Mouse (Mus musculus) intestine, embryonic 16.5 days (tissue): Measurements from ENCODE around the gene BC030867. TPM values are rescaled to one million over a fixed set of nuclear protein-coding genes. Genes with fewer than 3 reads are reported as not detected.

Source experiments
- ATAC-seq: fragments of 200-750 bp; cut with Nextera tagmentation; 2 replicates; pipeline ENCODE4 v1.8.0; 2017; ENCODE audit warnings: moderate TSS enrichment, moderate library complexity
- H3K27ac ChIP-seq: fragments of 300-500 bp; sonication (generic); 2 replicates; pipeline ENCODE4 v1.5.1; 2014; ENCODE audit warnings: mild to moderate bottlenecking, low read length
- H3K27me3 ChIP-seq: fragments of 300-500 bp; sonication (generic); replicated peaks from 2 replicates; pipeline ENCODE4 v1.6.1; 2014; ENCODE audit warnings: low read length, control low read depth, mixed read lengths; ENCODE audit not compliant: control insufficient read depth, insufficient read depth
- H3K36me3 ChIP-seq: fragments of 300-500 bp; sonication (generic); 2 replicates; pipeline ENCODE4 v1.6.1; 2014; ENCODE audit warnings: low read length, control low read depth; ENCODE audit not compliant: control insufficient read depth, insufficient read depth
- H3K4me1 ChIP-seq: fragments of 300-500 bp; sonication (generic); 2 replicates; pipeline ENCODE4 v1.6.1; 2014; ENCODE audit warnings: low read length, control low read depth, mixed read lengths; ENCODE audit not compliant: control insufficient read depth, insufficient read depth
- H3K4me2 ChIP-seq: fragments of 300-500 bp; sonication (generic); 2 replicates; pipeline ENCODE4 v1.6.1; 2014; ENCODE audit warnings: low read depth, low read length, control low read depth
- H3K4me3 ChIP-seq: fragments of 300-500 bp; sonication (generic); 2 replicates; pipeline ENCODE4 v1.5.1; 2014; ENCODE audit warnings: mild to moderate bottlenecking, low read length
- H3K9ac ChIP-seq: fragments of 300-500 bp; sonication (generic); 2 replicates; pipeline ENCODE4 v1.6.1; 2014; ENCODE audit warnings: low read depth, low read length
- H3K9me3 ChIP-seq: fragments of 300-500 bp; sonication (generic); 2 replicates; pipeline ENCODE4 v1.6.1; 2016; ENCODE audit warnings: low read length, control low read depth; ENCODE audit not compliant: control insufficient read depth
- WGBS: fragments of 180-500 bp; shearing (Covaris S2); extraction: QIAGEN DNeasy Blood & Tissue Kit; methylation state at CpG from one replicate; pipeline ENCODE4 v1.1.7; 2014; 5-methylcytosine and 5-hydroxymethylcytosine counted together
- polyA plus RNA-seq: library from polyadenylated mRNA; unstranded; fragments of >200 nt; fragmentation: Nextera tagmentation; extraction: Ambion mirVana; gene quantifications from 2 replicates; pipeline ENCODE4 v1.2.1, GENCODE M21; 2015

The BC030867 gene
- polyA plus RNA-seq, 1 experiment from 2014 or later: 15.9 TPM

GRCm38 (mm10) chr11:102241874-102242273 is 6.8 kb upstream of the BC030867 start:
- WGBS: 51% methylated on average over 5 of the region's 5 CpGs
- no peaks in the 10 kb centered on the region for H3K36me3 ChIP-seq
- no peak overlapping the region for H3K4me2 ChIP-seq
- no peak for ATAC-seq
- H3K9me3 ChIP-seq: 0 out of 2 replicates have a peak, but pooled peaks cover 2% of the 10 kb centered on the region
- no peak overlapping the region for H3K4me3 ChIP-seq
- no peaks in the 10 kb centered on the region for H3K27me3 ChIP-seq
- no peak overlapping the region for H3K9ac ChIP-seq
- no peak overlapping the region for H3K27ac ChIP-seq
- peaks cover 18% of the 10 kb centered on the region for H3K4me1 ChIP-seq

GRCm38 (mm10) chr11:102244926-102245449 is 3.7 kb upstream of the BC030867 start:
- Histone ChIP-seq H3K9ac (peak overlapping the region; percentile 66), H3K9me3 (0 out of 2 replicates have a peak, but pooled peaks cover 2% of the 10 kb centered on the region), H3K36me3 (no peaks in the 10 kb centered on the region), H3K4me1 (peaks cover 25% of the 10 kb centered on the region), H3K27ac (peak overlapping the region; percentile 77), H3K4me3 (peak overlapping the region; percentile 43), H3K27me3 (no peaks in the 10 kb centered on the region), H3K4me2 (peak overlapping the region; percentile 88)
- peak; percentile 72 for ATAC-seq
- WGBS: under 1% methylated on average over 32 of the region's 32 CpGs

GRCm38 (mm10) chr11:102245581-102246272 is 3.0 kb upstream of the BC030867 start:
- Histone ChIP-seq H3K36me3 (no peaks in the 10 kb centered on the region), H3K4me1 (peaks cover 25% of the 10 kb centered on the region), H3K4me2 (peak overlapping the region; percentile 88), H3K9ac (peak overlapping the region; percentile 66; the same call in 1 of the 2 replicates), H3K4me3 (peak overlapping the region; percentile 43), H3K9me3 (0 out of 2 replicates have a peak, but pooled peaks cover 2% of the 10 kb centered on the region), H3K27ac (peak overlapping the region; percentile 77), H3K27me3 (no peaks in the 10 kb centered on the region)
- 36% methylated on average over 14 of the region's 14 CpGs for WGBS
- ATAC-seq: peak; percentile 22; the same call in 1 of the 2 replicates

- no peak overlapping the region for H3K4me3 ChIP-seq
- H3K4me2 ChIP-seq: no peak overlapping the region
- H3K27me3 ChIP-seq: no peaks in the 10 kb centered on the region
- H3K9ac ChIP-seq: no peak overlapping the region
- H3K36me3 ChIP-seq: no peaks in the 10 kb centered on the region; the same call in 1 of the 2 replicates
- WGBS: 65% methylated on average over 6 of the region's 6 CpGs
- ATAC-seq: no peak
- H3K27ac ChIP-seq: peak overlapping the region; percentile 38
- 0 out of 2 replicates have a peak, but pooled peaks cover 2% of the 10 kb centered on the region for H3K9me3 ChIP-seq
- peaks cover 22% of the 10 kb centered on the region for H3K4me1 ChIP-seq
Measured at GRCm38 (mm10) chr11:102246273-102246635, 2.4 kb upstream of the BC030867 start.

- H3K9ac ChIP-seq: no peak overlapping the region
- H3K4me2 ChIP-seq: no peak overlapping the region
- no peaks in the 10 kb centered on the region for H3K27me3 ChIP-seq
- no peak overlapping the region for H3K27ac ChIP-seq
- H3K9me3 ChIP-seq: 0 out of 2 replicates have a peak, but pooled peaks cover under 1% of the 10 kb centered on the region
- WGBS: 89% methylated on average over 4 of the region's 4 CpGs
- no peak for ATAC-seq
- no peak overlapping the region for H3K4me3 ChIP-seq
- no peaks in the 10 kb centered on the region; the same call in 1 of the 2 replicates for H3K36me3 ChIP-seq
- H3K4me1 ChIP-seq: peaks cover 22% of the 10 kb centered on the region
Measured at GRCm38 (mm10) chr11:102246871-102247270, 1.8 kb upstream of the BC030867 start.

GRCm38 (mm10) chr11:102249351-102250090 is 839 bp downstream of the BC030867 start:
- peaks cover 3% of the 10 kb centered on the region; the same call in 1 of the 2 replicates for H3K36me3 ChIP-seq
- no peak for ATAC-seq
- H3K27ac ChIP-seq: no peak overlapping the region; the same call in 1 of the 2 replicates
- WGBS: 11% methylated on average over 9 of the region's 9 CpGs
- no peaks in the 10 kb centered on the region for H3K9me3 ChIP-seq
- H3K4me3 ChIP-seq: peak overlapping the region; percentile 84
- peaks cover 21% of the 10 kb centered on the region for H3K4me1 ChIP-seq
- H3K9ac ChIP-seq: peak overlapping the region; percentile 82
- H3K27me3 ChIP-seq: no peaks in the 10 kb centered on the region
- H3K4me2 ChIP-seq: peak overlapping the region; percentile 87

GRCm38 (mm10) chr11:102257514-102257913 is 8.8 kb downstream of the BC030867 start:
- Histone ChIP-seq H3K4me3 (no peak overlapping the region), H3K27me3 (no peaks in the 10 kb centered on the region), H3K36me3 (peaks cover 21% of the 10 kb centered on the region), H3K4me2 (no peak overlapping the region), H3K9ac (no peak overlapping the region), H3K27ac (no peak overlapping the region), H3K4me1 (no peaks in the 10 kb centered on the region), H3K9me3 (no peaks in the 10 kb centered on the region)
- 40% methylated on average over 9 of the region's 9 CpGs for WGBS
- no peak for ATAC-seq

- ATAC-seq: no peak
- WGBS: 80% methylated on average over 6 of the region's 6 CpGs
Measured at GRCm38 (mm10) chr11:102258095-102258494, 9.4 kb downstream of the BC030867 start.

GRCm38 (mm10) chr11:102258521-102258920 is 9.8 kb downstream of the BC030867 start:
- no peak for ATAC-seq
- no peaks in the 10 kb centered on the region for H3K27me3 ChIP-seq
- H3K4me2 ChIP-seq: no peak overlapping the region
- no peaks in the 10 kb centered on the region for H3K9me3 ChIP-seq
- H3K27ac ChIP-seq: no peak overlapping the region
- H3K4me1 ChIP-seq: no peaks in the 10 kb centered on the region
- peaks cover 24% of the 10 kb centered on the region for H3K36me3 ChIP-seq
- H3K4me3 ChIP-seq: no peak overlapping the region
- 88% methylated on average over 3 of the region's 3 CpGs for WGBS
- no peak overlapping the region for H3K9ac ChIP-seq

More at GRCm38 (mm10) chr11:102258095-102258494, 9.4 kb downstream of the BC030867 start:
- no peak overlapping the region for H3K27ac ChIP-seq
- no peak overlapping the region for H3K4me3 ChIP-seq
- no peaks in the 10 kb centered on the region for H3K27me3 ChIP-seq
- H3K9me3 ChIP-seq: no peaks in the 10 kb centered on the region
- H3K36me3 ChIP-seq: peaks cover 24% of the 10 kb centered on the region
- H3K9ac ChIP-seq: no peak overlapping the region
- H3K4me2 ChIP-seq: no peak overlapping the region
- no peaks in the 10 kb centered on the region for H3K4me1 ChIP-seq
